Mouse (Mus musculus) G1E (cell line): ENCODE data around the gene Slc39a8. TPM values are rescaled to one million over a fixed set of nuclear protein-coding genes. Genes with fewer than 3 reads are reported as not detected.
A peak's percentile ranks its signal among the peaks of the same experiment; 100 is the strongest.

ENCODE experiments used
- ATAC-seq: 2 replicates; pipeline ENCODE4 v1.8.0; 2016; ENCODE audit warnings: mild to moderate bottlenecking; ENCODE audit not compliant: insufficient number of reproducible peaks, poor library complexity, low FRiP score, severe bottlenecking; ENCODE audit errors: extremely low read depth
- DNase-seq: peaks from one replicate; pipeline ENCODE4 v3.0.0; 2012; ENCODE audit warnings: low spot score
- H3K27me3 ChIP-seq: 2 replicates; pipeline ENCODE4 v1.6.1; 2012; ENCODE audit warnings: mild to moderate bottlenecking, low read length, inconsistent platforms; ENCODE audit not compliant: insufficient read depth
- H3K36me3 ChIP-seq: replicated peaks from 2 replicates; pipeline ENCODE3; 2012; ENCODE audit warnings: mild to moderate bottlenecking, inconsistent platforms
- H3K4me1 ChIP-seq: 2 replicates; pipeline ENCODE4 v1.6.1; 2012; ENCODE audit warnings: low read depth, low read length, inconsistent platforms, mixed read lengths; ENCODE audit not compliant: insufficient read depth
- H3K4me3 ChIP-seq: 2 replicates; pipeline ENCODE4 v1.5.1; 2012; ENCODE audit warnings: low read depth, mild to moderate bottlenecking, inconsistent platforms, low read length, moderate library complexity, mixed read lengths
- H3K9me3 ChIP-seq: replicated peaks from 2 replicates; pipeline ENCODE4 v1.6.1; 2012; ENCODE audit warnings: inconsistent platforms
- CTCF ChIP-seq: IDR thresholded peaks from 2 replicates; pipeline ENCODE4 v1.5.1; 2012; ENCODE audit warnings: low read depth, low read length, inconsistent platforms, mixed read lengths
- GATA1 ChIP-seq: IDR thresholded peaks from 2 replicates; pipeline ENCODE4 v1.6.1; 2012; ENCODE audit warnings: borderline replicate concordance, low read length, inconsistent platforms, mixed read lengths
- GATA2 ChIP-seq: IDR thresholded peaks from 2 replicates; pipeline ENCODE4 v1.6.1; 2012; ENCODE audit warnings: low read depth, low read length, inconsistent platforms, borderline replicate concordance
- POLR2AphosphoS5 ChIP-seq: IDR thresholded peaks from 2 replicates; pipeline ENCODE4 v1.6.1; 2012; ENCODE audit warnings: low read depth, low read length, inconsistent platforms; ENCODE audit not compliant: insufficient replicate concordance
- TAL1 ChIP-seq: conservative IDR thresholded peaks from 2 replicates; pipeline ENCODE4 v1.6.1; 2012; ENCODE audit warnings: low read depth, low read length, inconsistent platforms, mixed read lengths
- polyA plus RNA-seq: library from polyadenylated mRNA; stranded (reverse); fragments of >175 nt; gene quantifications from 2 replicates; pipeline ENCODE4 v1.2.3, GENCODE M21; 2012
- total RNA-seq, 2 experiments: library from RNA; stranded (forward) in 1 of 2; stranded (reverse) in 1 of 2; fragments of 200-1000 nt in 1 of 2; fragments of >200 nt in 1 of 2; fragmentation: Nextera tagmentation in 1 of 2; gene quantifications; 2 replicates each; pipeline ENCODE4 v1.2.3; 2014 to 2017

Slc39a8 gene
- total and polyA plus RNA-seq, 3 experiments, result 23.9 to 121 (median 68.2) TPM

GRCm38 (mm10) chr3:135887033-135887855 is 62.2 kb downstream of the Slc39a8 start:
- H3K4me1 ChIP-seq, result peaks cover 7% of the 10 kb centered on the region; the same call in 1 of the 2 replicates
- no peak overlapping the region for H3K4me3 ChIP-seq
- peaks cover 44% of the 10 kb centered on the region for H3K36me3 ChIP-seq
- DNase-seq, result no peak
- no peak for ATAC-seq
- H3K9me3 ChIP-seq, result no peaks in the 10 kb centered on the region
- no peaks in the 10 kb centered on the region for H3K27me3 ChIP-seq
- TF ChIP-seq GATA2 (no peak), CTCF (no peak), GATA1 (no peak), POLR2AphosphoS5 (no peak), TAL1 (no peak)

- TF ChIP-seq POLR2AphosphoS5 (no peak), GATA2 (no peak), GATA1 (no peak), TAL1 (no peak), CTCF (no peak)
- Histone ChIP-seq H3K27me3 (no peaks in the 10 kb centered on the region), H3K36me3 (peaks cover 44% of the 10 kb centered on the region)
Observed at GRCm38 (mm10) chr3:135887856-135888155, 62.7 kb downstream of the Slc39a8 start.

GRCm38 (mm10) chr3:135889401-135889800 is 64.3 kb downstream of the Slc39a8 start:
- Histone ChIP-seq H3K4me1 (peaks cover 7% of the 10 kb centered on the region; the same call in 1 of the 2 replicates), H3K27me3 (no peaks in the 10 kb centered on the region), H3K9me3 (no peaks in the 10 kb centered on the region), H3K4me3 (no peak overlapping the region), H3K36me3 (peaks cover 35% of the 10 kb centered on the region)
- ATAC-seq (0 out of 2 replicates have a peak, but pooled peaks have one; percentile 28), DNase-seq (no peak)
- no peak for TF ChIP-seq GATA1
- no peak for TF ChIP-seq TAL1
- no peak for TF ChIP-seq CTCF
- no peak for TF ChIP-seq POLR2AphosphoS5
- TF ChIP-seq GATA2, result no peak

More at GRCm38 (mm10) chr3:135887856-135888155, 62.7 kb downstream of the Slc39a8 start:
- ATAC-seq (no peak), DNase-seq (no peak)
- H3K4me3 ChIP-seq, result no peak overlapping the region
- H3K4me1 ChIP-seq, result peaks cover 7% of the 10 kb centered on the region; the same call in 1 of the 2 replicates
- no peaks in the 10 kb centered on the region for H3K9me3 ChIP-seq

DNA sequence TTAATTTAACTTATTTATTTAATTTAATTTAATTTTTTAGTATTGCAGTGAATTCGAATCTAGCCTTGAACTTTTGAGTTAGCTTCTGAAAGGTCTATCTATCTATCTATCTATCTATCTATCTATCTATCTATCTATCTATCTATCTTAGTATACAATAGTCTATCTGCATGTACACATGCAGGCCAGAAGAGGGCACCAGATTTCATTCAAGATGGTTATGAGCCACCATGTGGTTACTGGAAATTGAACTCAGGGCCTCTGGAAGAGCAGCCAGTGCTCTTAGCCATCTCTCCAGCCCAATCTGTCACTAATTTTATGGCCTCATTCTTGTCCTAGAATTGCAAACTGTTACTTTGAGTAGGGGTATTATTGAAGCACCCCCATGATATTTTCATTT is 78.3 kb downstream of the Slc39a8 start:
- Histone ChIP-seq H3K4me3 (no peak overlapping the region), H3K4me1 (no peaks in the 10 kb centered on the region), H3K36me3 (no peaks in the 10 kb centered on the region), H3K9me3 (no peaks in the 10 kb centered on the region), H3K27me3 (peaks cover 10% of the 10 kb centered on the region)
- no peak for TF ChIP-seq GATA1
- no peak for TF ChIP-seq GATA2
- no peak for TF ChIP-seq TAL1
- no peak for TF ChIP-seq POLR2AphosphoS5
- no peak for TF ChIP-seq CTCF
- no peak for DNase-seq
- no peak for ATAC-seq

DNA sequence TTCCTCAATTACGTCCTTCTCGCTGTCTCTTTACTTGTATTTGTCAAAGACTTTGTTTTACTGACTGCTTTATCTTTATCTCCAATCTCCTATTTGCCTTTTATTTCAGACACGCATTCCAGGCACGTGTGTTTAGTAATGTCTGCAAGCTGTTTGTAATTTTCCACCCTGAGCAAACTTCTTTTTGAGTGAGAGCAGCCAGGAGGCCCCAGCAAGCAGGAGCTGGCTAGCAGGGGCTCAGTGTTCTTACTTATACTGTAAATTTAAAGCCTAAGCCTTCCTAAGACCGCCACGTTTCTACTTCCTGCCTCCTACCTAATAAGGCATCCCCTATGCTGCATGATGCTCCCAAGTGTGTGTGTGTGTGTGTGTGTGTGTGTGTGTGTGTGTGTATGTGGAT is 79.8 kb downstream of the Slc39a8 start:
- Histone ChIP-seq H3K4me1 (no peaks in the 10 kb centered on the region), H3K36me3 (no peaks in the 10 kb centered on the region), H3K4me3 (no peak overlapping the region), H3K9me3 (no peaks in the 10 kb centered on the region), H3K27me3 (peaks cover 10% of the 10 kb centered on the region)
- TF ChIP-seq GATA2, result no peak
- no peak for TF ChIP-seq TAL1
- TF ChIP-seq POLR2AphosphoS5, result no peak
- TF ChIP-seq GATA1, result no peak
- TF ChIP-seq CTCF, result no peak
- DNase-seq (no peak), ATAC-seq (no peak)

GRCm38 (mm10) chr3:135905729-135906128 is 80.7 kb downstream of the Slc39a8 start:
- Histone ChIP-seq H3K9me3 (no peaks in the 10 kb centered on the region), H3K27me3 (peaks cover 10% of the 10 kb centered on the region), H3K36me3 (no peaks in the 10 kb centered on the region), H3K4me1 (no peaks in the 10 kb centered on the region), H3K4me3 (no peak overlapping the region)
- TF ChIP-seq GATA1, result no peak
- no peak for DNase-seq
- ATAC-seq, result no peak
